Mouse (Mus musculus) embryonic facial prominence, embryonic 11.5 days (tissue): ENCODE results near the gene Tdrd9. TPM values are rescaled to one million over a fixed set of nuclear protein-coding genes. Genes with fewer than 3 reads are reported as not detected.

Experiments used
- ATAC-seq: fragments of 200-750 bp; cut with Nextera tagmentation; replicated peaks from 2 replicates; pipeline ENCODE4 v1.8.0; 2017; ENCODE audit warnings: low read depth; ENCODE audit not compliant: insufficient number of reproducible peaks, low FRiP score, low TSS enrichment
- DNase-seq: peaks from one replicate; pipeline ENCODE4 v3.0.0-alpha.2; 2015; ENCODE audit warnings: low spot score
- H3K27ac ChIP-seq: fragments of 300-500 bp; sonication (generic); replicated peaks from 2 replicates; pipeline ENCODE4 v1.5.1; 2014; ENCODE audit warnings: mild to moderate bottlenecking, low read depth, low read length, control low read depth
- H3K27me3 ChIP-seq: fragments of 300-500 bp; sonication (generic); 2 replicates; pipeline ENCODE4 v1.6.1; 2014; ENCODE audit warnings: mild to moderate bottlenecking, low read length, moderate library complexity, mixed read lengths; ENCODE audit not compliant: control insufficient read depth, insufficient read depth
- H3K36me3 ChIP-seq: fragments of 300-500 bp; sonication (generic); replicated peaks from 2 replicates; pipeline ENCODE4 v1.6.1; 2014; ENCODE audit warnings: low read depth, mild to moderate bottlenecking, low read length, moderate library complexity, mixed read lengths; ENCODE audit not compliant: control insufficient read depth, insufficient read depth
- H3K4me1 ChIP-seq: fragments of 300-500 bp; sonication (generic); 2 replicates; pipeline ENCODE4 v1.6.1; 2014; ENCODE audit warnings: low read length, mixed read lengths; ENCODE audit not compliant: control insufficient read depth, insufficient read depth
- H3K4me2 ChIP-seq: fragments of 300-500 bp; sonication (generic); 2 replicates; pipeline ENCODE4 v1.6.1; 2014; ENCODE audit warnings: low read depth, mild to moderate bottlenecking, control low read depth, low read length, moderate library complexity
- H3K4me3 ChIP-seq: fragments of 300-500 bp; sonication (generic); 2 replicates; pipeline ENCODE4 v1.5.1; 2014; ENCODE audit warnings: low read depth, low read length, control low read depth
- H3K9ac ChIP-seq: fragments of 300-500 bp; sonication (generic); replicated peaks from 2 replicates; pipeline ENCODE4 v1.6.1; 2014; ENCODE audit warnings: mild to moderate bottlenecking, control low read depth, low read length
- H3K9me3 ChIP-seq: fragments of 300-500 bp; sonication (generic); replicated peaks from 2 replicates; pipeline ENCODE4 v1.6.1; 2016; ENCODE audit warnings: mild to moderate bottlenecking, low read length, inconsistent platforms, mixed read lengths; ENCODE audit not compliant: control insufficient read depth
- WGBS: fragments of 180-500 bp; shearing (Covaris S2); extraction: QIAGEN DNeasy Blood & Tissue Kit; methylation state at CpG from one replicate; pipeline ENCODE4 v1.1.7; 2014; 5-methylcytosine and 5-hydroxymethylcytosine counted together
- polyA plus RNA-seq: library from polyadenylated mRNA; unstranded; fragments of >200 nt; fragmentation: Nextera tagmentation; extraction: Ambion mirVana; gene quantifications from 2 replicates; pipeline ENCODE4 v1.2.1, GENCODE M21; 2014

The Tdrd9 gene
- polyA plus RNA-seq, 1 experiment from 2014 or later, result 1.4 TPM

DNA sequence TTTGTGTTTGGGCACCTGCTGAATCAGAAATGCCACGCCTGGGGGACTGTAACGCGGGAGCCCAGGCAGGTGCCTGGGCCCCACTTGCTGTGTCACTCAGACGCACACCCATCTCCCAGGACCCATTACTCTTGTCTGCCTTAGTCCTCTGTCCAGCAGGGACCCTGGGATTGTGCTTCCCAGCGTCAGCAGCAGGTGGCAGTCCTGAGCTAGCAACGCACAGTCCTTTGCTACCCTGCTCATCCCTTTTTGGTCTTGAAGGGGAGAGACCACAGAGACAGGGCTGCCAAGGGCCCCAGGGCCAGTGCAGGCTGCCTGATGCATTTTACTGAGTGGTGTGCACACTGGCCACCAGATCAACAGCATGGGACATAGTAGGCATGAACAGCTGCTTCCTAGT, 106.3 kb downstream of the Tdrd9 start:
- H3K4me1 ChIP-seq, result no peaks in the 10 kb centered on the region
- no peaks in the 10 kb centered on the region for H3K9me3 ChIP-seq
- no peaks in the 10 kb centered on the region for H3K36me3 ChIP-seq
- no peak overlapping the region for H3K27ac ChIP-seq
- H3K27me3 ChIP-seq, result no peaks in the 10 kb centered on the region
- 10% methylated on average over 6 of the region's 6 CpGs for WGBS
- H3K4me3 ChIP-seq, result no peak overlapping the region
- H3K4me2 ChIP-seq, result no peak overlapping the region
- H3K9ac ChIP-seq, result no peak overlapping the region
- DNase-seq (peak; percentile 75), ATAC-seq (0 out of 2 replicates have a peak, but pooled peaks have one; percentile 39)

- H3K9me3 ChIP-seq, result no peaks in the 10 kb centered on the region
- no peaks in the 10 kb centered on the region for H3K4me1 ChIP-seq
- no peak overlapping the region for H3K4me2 ChIP-seq
- 74% methylated on average over 8 of the region's 8 CpGs for WGBS
- H3K4me3 ChIP-seq, result no peak overlapping the region
- H3K9ac ChIP-seq, result no peak overlapping the region
- no peak overlapping the region for H3K27ac ChIP-seq
- ATAC-seq (no peak), DNase-seq (no peak)
- no peaks in the 10 kb centered on the region for H3K36me3 ChIP-seq
- H3K27me3 ChIP-seq, result no peaks in the 10 kb centered on the region
Measured at GRCm38 (mm10) chr12:112079911-112080310, 108.6 kb downstream of the Tdrd9 start.

- no peaks in the 10 kb centered on the region for H3K9me3 ChIP-seq
- H3K4me1 ChIP-seq, result no peaks in the 10 kb centered on the region
- no peak for ATAC-seq
- WGBS, result 92% methylated on average over 4 of the region's 4 CpGs
- no peaks in the 10 kb centered on the region for H3K36me3 ChIP-seq
- no peak overlapping the region for H3K4me2 ChIP-seq
- no peaks in the 10 kb centered on the region for H3K27me3 ChIP-seq
- H3K27ac ChIP-seq, result no peak overlapping the region
- no peak overlapping the region for H3K9ac ChIP-seq
- no peak for DNase-seq
- no peak overlapping the region for H3K4me3 ChIP-seq
Measured at GRCm38 (mm10) chr12:112080911-112081310, 109.6 kb downstream of the Tdrd9 start.

GRCm38 (mm10) chr12:112082241-112082640, 110.9 kb downstream of the Tdrd9 start:
- no peak for ATAC-seq
- WGBS, result 46% methylated on average over 1 of the region's 1 CpGs

DNA sequence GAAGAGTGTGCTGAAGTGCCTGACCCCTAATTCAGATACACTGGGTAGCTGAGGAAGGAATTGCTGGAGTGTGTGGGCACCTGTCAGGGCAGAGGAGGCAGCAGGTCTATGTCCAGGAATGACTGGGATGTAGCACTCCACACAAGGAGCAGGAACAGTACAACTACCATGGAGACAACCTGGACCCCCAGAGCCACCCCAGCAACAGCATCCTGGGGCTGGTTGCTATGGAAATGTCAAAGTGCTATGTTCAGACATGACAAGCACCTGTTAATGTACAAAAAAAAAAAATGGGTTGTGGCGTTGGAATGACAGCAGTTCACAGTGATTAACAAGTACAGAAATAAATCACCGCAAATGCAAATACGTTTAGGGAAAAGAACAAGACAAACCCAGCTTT, 114.9 kb downstream of the Tdrd9 start:
- no peaks in the 10 kb centered on the region for H3K9me3 ChIP-seq
- H3K4me2 ChIP-seq, result no peak overlapping the region
- no peaks in the 10 kb centered on the region for H3K4me1 ChIP-seq
- H3K9ac ChIP-seq, result no peak overlapping the region
- DNase-seq (no peak), ATAC-seq (no peak)
- no peaks in the 10 kb centered on the region for H3K36me3 ChIP-seq
- no peak overlapping the region for H3K27ac ChIP-seq
- H3K27me3 ChIP-seq, result no peaks in the 10 kb centered on the region
- no peak overlapping the region for H3K4me3 ChIP-seq
- WGBS, result 93% methylated on average over 3 of the region's 3 CpGs

More at GRCm38 (mm10) chr12:112082241-112082640, 110.9 kb downstream of the Tdrd9 start:
- Histone ChIP-seq H3K4me2 (no peak overlapping the region), H3K36me3 (no peaks in the 10 kb centered on the region), H3K27ac (no peak overlapping the region), H3K9ac (no peak overlapping the region), H3K9me3 (no peaks in the 10 kb centered on the region), H3K4me3 (no peak overlapping the region), H3K4me1 (no peaks in the 10 kb centered on the region), H3K27me3 (no peaks in the 10 kb centered on the region)
- no peak for DNase-seq

- Histone ChIP-seq H3K27ac (no peak overlapping the region), H3K9me3 (no peaks in the 10 kb centered on the region), H3K4me1 (no peaks in the 10 kb centered on the region), H3K36me3 (no peaks in the 10 kb centered on the region), H3K4me2 (no peak overlapping the region), H3K4me3 (no peak overlapping the region), H3K27me3 (no peaks in the 10 kb centered on the region), H3K9ac (no peak overlapping the region)
- DNase-seq (no peak), ATAC-seq (no peak)
- 71% methylated on average over 6 of the region's 6 CpGs for WGBS
Measured at GRCm38 (mm10) chr12:112086726-112087125, 115.4 kb downstream of the Tdrd9 start.

DNA sequence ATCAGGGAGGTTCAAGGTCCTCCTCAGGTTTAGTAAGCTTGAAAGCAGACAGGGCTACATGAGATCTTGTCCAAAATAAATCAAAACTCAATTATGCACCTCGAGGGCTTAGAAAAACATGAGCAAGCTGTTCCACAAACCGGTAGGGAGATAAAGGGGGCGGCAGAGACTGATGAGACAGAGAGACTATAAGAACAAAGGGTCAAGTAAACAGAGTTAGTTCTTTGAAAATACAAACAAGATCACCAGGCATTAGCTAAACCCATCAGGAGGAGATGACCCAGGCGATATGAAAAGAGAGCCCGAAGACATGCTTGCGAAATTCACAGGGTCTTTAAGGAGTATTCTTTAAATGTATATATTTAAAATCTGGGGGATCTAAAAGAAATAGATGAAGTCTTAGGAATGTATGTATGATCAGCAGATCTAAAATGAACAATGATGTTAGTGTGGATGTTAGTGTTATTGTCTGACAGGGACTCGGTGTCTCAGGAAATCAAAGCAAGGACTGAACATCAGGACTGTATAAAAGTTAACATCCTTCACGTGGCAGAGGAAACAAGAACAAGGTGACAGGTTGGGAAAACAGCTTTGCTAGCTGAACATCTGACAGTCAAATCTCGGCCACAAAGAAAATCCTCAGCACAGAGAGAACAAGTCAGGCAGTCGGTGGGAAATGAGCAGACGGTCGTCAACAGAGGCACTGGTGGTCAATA, 117.4 kb downstream of the Tdrd9 start:
- Histone ChIP-seq H3K9me3 (no peaks in the 10 kb centered on the region), H3K27ac (no peak overlapping the region), H3K27me3 (no peaks in the 10 kb centered on the region), H3K4me3 (no peak overlapping the region), H3K4me1 (no peaks in the 10 kb centered on the region), H3K4me2 (no peak overlapping the region), H3K36me3 (no peaks in the 10 kb centered on the region), H3K9ac (no peak overlapping the region)
- ATAC-seq, result no peak
- no peak for DNase-seq
- WGBS, result 65% methylated on average over 12 of the region's 12 CpGs

DNA sequence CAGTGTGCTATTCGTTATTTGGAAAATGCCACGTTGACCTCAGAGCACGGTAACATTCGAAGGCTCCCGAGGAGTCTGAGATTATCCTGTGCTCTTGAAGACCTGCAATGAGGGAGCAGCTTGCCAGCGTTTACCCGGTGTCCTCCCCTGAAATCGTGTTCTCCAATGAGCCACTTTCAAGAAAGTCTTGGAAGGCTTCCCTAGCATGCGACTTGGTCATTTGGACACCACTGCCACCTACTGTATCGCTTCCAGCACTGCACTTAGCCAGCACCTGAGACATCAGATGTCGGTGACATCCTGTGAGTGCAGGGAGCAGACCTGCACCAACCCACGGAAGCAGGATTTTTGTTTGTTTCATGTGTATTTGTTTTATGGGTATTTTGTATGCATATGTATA, 119.7 kb downstream of the Tdrd9 start:
- no peak for ATAC-seq
- no peak overlapping the region; the same call in 1 of the 2 replicates for H3K4me2 ChIP-seq
- H3K27me3 ChIP-seq, result no peaks in the 10 kb centered on the region
- 6% methylated on average over 12 of the region's 12 CpGs for WGBS
- H3K36me3 ChIP-seq, result no peaks in the 10 kb centered on the region
- no peaks in the 10 kb centered on the region for H3K9me3 ChIP-seq
- H3K4me1 ChIP-seq, result no peaks in the 10 kb centered on the region
- H3K4me3 ChIP-seq, result no peak overlapping the region
- no peak overlapping the region for H3K27ac ChIP-seq
- peak; percentile 84 for DNase-seq
- H3K9ac ChIP-seq, result 0 out of 2 replicates have a peak overlapping the region, but pooled peaks have one; percentile 25
